Mouse (Mus musculus) lung, postnatal 0 days (tissue): ENCODE data around the gene Rer1.
A peak's percentile ranks its signal among the peaks of the same experiment; 100 is the strongest.

ENCODE experiments used
- CTCF ChIP-seq: IDR thresholded peaks from 2 replicates; pipeline ENCODE4 v1.5.1; 2016; ENCODE audit warnings: antibody characterized with exemption, mild to moderate bottlenecking
- EP300 ChIP-seq: IDR thresholded peaks from 2 replicates; pipeline ENCODE4 v1.6.1; 2016; ENCODE audit warnings: antibody characterized with exemption, mild to moderate bottlenecking, control low read depth

DNA sequence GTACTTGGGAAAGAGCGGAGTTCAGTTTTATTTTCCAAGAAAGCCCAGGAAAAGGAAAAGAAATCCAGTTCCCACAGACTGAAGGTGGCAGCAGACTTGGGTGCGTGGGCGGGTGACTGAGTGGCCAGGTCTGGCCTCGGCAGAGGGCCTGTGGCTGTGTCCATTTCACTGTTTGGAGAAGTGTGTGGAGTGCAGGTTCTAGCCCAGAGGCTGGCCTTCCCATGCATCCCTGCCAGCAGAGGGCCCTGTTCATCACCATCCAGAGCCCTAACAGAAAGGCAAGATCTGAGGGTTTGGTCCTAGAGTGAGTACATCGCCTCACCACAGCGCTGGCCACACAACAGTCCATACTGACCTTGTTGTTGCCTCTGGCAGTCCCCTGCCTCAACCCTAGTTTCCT is 17.0 kb downstream of the Rer1 start:
- no peak for TF ChIP-seq EP300
- TF ChIP-seq CTCF = peak; percentile 55
